Mouse (Mus musculus) thymus, postnatal 0 days (tissue): ENCODE measurements around the gene Gm49337. TPM values are rescaled to one million over a fixed set of nuclear protein-coding genes. Genes with fewer than 3 reads are reported as not detected.
"Not testable (repeated sequence)": the region's sequence is repeated elsewhere in the genome, so short reads cannot be mapped to it uniquely, and the experiment has no call there.

ENCODE experiments used
- DNase-seq: peaks from one replicate; pipeline ENCODE4 v3.0.0-alpha.2; 2015; ENCODE audit warnings: low spot score
- polyA plus RNA-seq: library from polyadenylated mRNA; unstranded; fragments of >200 nt; fragmentation: Nextera tagmentation; extraction: Ambion mirVana; gene quantifications from 2 replicates; pipeline ENCODE4 v1.2.1, GENCODE M21; 2015

Gm49337 gene
- polyA plus RNA-seq, 1 experiment from 2014 or later: not detected

DNA sequence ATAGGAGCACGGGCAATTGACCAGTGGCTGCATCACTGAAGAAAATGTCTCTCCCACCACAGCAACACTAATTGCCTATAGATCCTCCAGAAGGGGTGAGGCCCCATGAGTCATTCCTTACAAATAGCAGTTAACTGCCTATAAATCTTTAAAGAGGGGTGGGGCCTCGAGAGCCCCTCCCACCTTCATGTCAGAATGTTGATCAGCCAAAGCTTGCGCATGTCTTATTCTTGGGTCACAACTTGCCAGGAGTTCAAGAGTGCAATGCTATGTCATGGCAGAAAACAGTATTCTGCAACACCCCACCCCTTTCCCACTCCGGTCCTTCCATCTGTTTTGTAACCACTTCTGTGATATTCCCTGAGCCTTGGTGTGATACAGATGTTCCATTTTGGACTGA is 33.3 kb downstream of the Gm49337 start:
- no peak for DNase-seq

DNA sequence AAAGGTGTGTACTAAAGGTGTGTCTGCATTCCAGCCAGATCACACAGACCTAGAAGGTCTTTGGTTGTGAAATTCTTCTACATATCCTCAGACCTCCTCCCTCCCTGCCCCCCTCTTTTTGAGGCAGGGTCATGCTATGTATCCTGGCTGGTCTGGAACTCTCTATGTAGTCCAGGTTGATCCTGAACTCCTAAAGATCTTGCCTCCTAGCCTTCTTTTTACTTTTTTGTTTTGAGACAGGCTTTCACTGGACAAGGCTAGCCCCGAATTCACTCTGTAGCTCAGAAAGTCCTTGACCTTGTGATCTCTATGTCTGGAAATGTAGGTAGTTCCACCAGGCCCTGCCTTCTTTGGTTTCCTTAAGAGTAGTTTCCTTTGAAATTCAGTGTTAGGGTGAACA is 35.7 kb downstream of the Gm49337 start:
- no peak for DNase-seq

DNA sequence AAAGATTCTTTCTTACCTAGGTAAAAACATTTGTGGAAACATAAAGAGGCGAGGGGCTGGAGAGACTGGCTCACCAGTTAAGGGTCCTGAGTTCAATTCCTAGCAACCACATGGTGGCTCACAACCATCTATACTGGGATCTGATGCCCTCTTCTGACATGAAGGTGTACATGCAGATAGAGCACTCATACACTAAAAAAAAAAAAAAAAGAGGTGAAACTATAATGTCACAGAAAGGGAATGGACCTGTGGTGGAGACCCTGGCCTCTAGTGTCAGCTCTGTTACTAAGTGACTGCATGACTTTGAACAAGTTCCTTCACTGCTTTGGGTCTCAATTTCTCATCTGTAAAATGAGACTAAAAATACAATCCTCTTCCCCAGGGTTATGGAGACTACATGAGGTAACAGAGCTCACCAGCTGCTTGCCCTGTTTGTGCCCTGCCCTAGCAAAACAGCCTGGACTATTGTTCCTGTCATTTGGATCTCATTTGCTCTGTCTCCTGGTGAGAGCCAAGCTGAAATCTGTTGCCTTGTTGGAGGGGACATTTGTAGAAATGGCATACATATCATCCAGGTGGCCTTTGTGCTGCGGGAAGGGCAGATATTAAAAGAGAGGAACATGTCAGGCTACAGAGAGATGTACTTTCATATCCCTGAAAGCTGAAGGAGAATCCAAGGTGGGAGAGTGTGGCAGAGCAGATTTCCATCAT is 42.9 kb downstream of the Gm49337 start:
- no peak for DNase-seq

DNA sequence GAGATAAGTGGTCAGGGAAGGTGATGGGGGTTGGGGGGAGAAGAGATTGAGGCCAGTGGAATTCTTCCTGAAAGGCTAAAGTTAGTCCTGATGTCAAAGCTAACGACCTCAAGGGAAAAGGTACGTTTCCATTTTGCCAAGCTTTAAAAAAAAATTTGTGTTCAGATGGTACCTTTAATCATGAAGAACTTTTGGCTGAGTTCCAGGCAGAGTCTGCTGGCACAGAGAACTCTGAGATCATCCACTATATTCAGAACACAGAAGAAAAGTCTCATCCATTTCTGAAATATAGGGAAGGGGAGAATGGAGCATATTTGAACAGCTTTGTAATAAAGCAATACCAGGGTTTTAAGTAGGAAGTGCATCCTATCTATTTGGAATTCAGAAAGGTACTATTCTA is 43.9 kb downstream of the Gm49337 start:
- DNase-seq: no peak

DNA sequence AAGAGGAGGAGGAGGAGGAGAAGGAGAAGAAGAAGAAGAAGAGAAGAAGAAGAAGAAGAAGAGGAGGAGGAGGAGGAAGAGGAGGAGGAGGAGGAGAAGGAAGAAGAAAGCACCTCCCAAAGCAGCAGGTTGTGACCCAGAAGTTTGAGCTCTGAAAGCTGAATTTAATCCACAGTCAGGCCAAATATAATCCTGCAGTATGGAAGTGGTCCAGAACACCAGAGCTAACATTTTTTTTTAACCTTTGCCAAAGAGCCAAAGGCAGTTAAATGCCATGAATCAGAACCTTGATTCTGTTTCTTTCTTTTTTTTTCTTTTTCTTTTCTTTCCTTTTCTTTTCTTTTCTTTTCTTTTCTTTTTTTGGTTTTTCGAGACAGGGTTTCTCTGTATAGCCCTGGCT is 44.5 kb downstream of the Gm49337 start:
- DNase-seq: not testable (repeated sequence)

DNA sequence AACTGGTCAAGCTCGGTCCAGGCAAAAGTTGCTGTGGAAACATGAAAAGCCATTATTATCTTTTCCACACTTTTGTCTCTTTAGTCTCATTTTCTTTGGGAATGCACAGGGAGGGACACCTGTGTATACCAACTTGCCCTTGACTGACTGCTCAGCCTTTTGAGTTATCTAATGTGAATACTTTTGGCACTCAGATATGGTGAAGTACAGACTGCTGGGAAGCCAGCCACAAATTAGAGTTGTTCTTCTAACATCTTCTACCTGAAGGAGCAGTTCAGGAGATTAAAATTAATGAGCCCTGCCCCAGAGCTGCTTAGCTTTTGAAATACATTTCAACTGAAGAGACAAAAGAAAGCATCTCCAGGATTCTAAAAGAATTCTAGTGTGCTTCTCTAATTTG is 45.9 kb downstream of the Gm49337 start:
- no peak for DNase-seq

DNA sequence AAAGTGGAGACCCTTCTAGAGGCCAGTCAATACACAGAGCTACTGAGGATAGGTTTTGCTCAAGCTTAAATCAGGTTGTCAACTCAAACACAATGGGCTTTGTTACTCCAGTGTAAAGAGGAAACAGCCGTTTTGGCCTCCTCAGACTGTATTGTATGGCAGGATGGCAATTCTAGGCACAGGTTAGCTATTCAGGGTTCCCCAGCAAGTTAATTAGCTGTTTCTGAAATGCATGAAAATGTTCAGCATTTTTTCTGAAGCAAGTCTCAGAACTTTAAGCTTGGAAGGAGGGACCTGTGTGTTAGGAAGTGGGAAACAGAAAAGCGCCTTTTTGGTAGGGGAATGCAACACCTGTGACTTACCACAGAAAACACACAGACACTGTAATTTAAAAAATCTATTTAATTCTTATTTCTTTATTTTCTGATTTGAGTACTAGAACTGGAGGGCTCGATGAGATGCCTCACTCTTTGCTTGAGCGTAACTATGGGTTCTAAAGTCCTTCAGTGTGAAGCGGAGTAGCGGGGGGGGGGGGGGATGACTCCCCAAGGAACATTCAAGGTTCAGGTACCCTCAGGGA is 47.0 kb downstream of the Gm49337 start:
- peak; percentile 29 for DNase-seq

DNA sequence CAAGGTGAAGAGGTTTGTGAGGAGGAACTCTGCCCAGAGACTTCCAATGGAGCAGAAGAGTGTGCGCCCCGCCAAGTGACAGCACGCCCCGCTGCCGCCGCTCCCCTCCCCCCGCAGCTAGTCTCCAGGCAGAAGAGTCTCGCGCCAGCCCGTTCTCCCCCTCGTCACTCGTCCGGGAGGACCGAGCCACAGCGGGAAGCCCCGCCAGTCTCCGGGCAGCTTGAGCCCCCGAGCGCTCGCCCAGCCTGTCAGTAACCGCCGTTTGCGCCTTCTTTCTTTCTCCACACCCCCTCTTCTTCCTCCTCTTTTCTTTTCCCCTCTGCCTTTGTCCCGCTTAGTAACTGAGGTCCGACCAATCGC is 47.6 kb downstream of the Gm49337 start:
- no peak for DNase-seq

DNA sequence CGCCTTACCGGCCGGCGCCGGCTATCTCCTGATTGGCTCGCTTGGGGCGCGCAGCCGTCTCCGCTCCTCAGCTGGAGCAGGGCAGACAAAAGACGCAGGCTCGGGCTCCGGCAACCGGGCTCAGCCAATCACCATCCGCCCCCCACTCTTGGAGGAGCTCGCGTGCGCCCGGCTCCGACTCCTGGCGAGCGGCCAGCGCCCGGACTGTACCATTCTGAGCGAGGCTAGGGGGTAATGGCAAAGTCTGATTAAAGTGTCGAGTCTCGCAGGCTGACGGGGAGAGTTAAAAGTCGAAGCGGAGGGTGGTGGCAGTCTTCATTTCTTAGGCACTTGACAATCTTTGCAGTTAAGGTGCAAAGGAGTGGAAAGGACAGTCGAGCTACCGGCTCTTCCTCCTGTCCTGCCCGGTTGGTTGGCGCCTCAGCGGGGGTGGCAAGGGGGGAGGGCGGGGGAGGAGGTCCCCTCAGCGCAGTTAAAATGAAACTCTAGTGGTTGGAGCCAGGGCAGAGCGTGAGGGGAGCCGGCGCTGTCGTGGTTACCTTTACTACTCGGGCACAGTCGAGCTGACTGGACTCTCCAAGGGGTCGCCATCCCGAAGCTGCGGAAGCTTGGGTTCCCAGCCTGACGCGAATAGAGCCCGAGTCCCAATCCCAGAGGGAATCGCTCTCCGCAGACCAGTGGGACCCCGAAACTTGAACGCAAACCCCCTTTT is 48.1 kb downstream of the Gm49337 start, which contains the start of gene Pik3r3:
TSS of gene Pik3r3 (plus strand) at position 479 of the 712 bp plus-strand sequence.
- peak; percentile 99 for DNase-seq

DNA sequence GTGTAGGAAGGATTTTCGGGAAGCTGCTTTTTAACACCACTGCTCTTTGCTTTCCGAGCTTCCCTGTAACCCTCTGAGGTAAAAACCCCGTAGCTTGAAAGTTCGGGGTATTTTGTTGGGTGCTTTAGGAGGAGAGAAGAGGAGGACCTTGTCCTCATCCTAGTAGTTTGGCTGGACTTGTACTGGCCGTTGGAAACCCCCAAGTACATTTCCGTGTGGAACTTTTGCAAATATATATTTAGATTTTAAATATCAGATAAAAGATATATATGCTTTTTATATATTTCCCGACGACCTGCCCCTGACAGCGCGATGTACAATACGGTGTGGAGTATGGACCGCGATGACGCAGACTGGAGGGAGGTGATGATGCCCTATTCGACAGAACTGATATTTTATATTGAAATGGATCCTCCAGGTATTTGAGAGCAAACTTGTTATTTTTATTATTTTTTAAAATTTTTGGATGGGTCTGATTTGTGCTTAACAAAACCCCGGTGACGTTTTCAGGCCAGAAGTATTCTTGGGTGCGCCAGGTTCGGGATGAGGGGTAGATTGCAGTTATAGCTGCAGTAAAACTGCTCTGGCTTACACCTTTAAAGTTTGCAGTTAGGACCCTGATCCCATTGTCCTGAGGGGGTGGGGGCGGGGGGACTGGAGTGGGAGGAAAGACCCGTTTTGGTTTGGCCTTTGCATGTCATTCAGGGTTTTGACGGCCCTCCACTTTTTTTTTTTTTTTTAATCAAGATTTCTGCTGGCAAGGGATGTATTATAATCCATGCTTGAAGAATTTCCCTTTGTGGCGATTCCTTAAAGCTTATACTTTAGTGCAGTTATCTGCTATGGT is 49.0 kb downstream of the Gm49337 start:
- peak; percentile 7 for DNase-seq

DNA sequence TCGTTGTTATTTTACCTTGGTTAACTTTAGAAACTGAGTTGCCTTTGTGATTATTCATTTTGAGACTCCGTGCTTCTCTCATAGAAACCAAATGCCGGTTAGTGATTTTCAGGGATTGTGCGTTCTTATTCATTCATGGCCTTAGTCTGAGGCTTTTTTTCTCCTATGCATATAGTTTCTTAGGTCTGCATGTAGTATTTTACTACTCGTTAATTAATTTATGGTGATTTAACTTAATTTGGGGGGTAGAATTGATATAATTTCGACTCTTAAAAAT is 49.6 kb downstream of the Gm49337 start:
- DNase-seq: peak; percentile 2

DNA sequence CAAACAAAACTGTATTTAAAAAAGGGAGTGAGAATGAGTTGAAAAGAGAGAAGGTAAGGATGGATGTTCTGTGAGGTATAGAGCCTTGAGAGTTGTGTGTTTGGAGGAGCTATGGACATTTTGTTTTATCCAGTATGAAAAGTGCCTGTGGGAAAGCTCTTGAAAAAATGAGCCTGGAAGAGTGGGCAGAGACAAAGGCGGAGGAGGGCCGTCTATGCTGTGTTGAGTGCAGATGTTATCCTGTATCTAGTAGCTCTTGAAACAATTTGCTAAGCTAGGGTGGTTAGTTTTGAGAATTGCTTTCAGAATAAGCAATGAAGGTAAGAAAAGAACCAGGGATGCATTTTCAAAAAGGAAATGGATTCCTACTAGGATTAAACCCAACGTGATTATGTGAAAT is 70.2 kb downstream of the Gm49337 start:
- no peak for DNase-seq

DNA sequence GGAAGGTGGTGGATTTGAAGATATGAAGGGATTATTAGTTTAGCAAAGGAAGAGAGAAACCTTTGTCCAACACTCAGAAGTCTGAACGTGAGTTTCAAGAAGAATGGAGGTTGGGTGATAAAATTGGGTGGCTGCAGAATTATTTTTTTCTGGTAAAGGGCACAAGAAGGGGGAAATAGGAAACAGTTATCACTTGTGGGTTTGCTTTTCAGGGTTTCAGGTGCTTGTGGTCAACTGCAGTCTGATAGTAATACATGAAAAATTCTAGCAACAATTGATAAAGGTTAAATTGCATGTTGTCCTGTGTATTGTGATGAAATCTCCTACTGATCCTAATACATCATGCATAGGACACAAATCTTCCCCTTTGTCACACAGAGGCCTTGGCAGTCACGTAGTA is 71.1 kb downstream of the Gm49337 start:
- DNase-seq: no peak

DNA sequence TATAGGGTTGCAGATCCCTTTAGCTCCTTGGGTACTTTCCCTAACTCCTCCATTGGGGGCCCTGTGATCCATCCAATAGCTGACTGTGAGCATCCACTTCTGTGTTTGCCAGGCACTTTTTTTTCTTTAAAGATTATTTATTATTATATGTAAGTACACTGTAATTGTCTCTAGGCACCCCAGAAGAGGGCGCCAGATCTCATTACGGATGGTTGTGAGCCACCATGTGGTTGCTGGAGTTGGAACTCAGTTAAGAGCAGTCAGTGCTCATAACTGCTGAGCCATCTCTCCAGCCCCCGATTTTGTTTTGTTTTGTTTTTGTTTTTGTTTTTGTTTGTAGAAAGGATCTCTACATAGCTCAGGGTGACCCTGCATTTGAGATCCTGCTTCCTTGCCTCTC is 72.7 kb downstream of the Gm49337 start:
- DNase-seq: peak; percentile 58

DNA sequence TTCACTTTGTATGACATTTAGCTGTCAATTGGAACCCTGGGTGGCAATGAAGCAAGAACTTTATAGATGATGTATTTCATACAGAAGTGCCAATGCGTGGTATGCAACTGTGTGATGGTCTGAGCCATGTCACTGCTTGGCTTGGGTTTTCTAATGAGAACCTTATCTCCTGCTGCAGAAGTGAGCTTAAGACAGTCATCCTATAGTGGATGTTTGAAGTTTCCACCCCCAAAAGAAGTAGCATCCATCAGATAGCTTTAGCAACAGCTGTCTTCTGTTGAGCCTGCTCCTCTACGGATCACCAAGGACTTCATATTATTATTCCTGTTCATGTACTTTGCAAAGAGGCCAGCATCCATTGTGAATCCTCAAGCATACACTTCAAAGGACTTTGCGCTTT is 76.8 kb downstream of the Gm49337 start:
- no peak for DNase-seq

DNA sequence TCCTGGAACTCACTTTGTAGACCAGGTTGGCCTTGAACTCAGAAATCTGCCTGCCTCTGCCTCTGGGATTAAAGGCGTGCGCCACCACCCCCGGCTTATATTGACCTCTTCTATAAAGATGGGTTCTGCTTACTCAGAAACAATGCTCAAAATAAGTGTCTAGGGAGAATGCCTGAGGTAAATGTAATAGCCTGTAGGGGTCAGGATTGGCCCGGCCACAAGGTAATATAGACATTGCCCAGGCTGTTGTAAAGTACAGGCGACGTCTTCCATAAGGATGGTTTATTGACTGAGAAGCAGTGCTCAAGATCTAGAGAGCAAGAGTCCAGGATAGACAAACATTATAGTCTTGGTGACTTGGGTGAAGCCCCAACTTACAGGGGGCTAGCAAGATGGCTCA is 95.0 kb downstream of the Gm49337 start:
- no peak for DNase-seq

DNA sequence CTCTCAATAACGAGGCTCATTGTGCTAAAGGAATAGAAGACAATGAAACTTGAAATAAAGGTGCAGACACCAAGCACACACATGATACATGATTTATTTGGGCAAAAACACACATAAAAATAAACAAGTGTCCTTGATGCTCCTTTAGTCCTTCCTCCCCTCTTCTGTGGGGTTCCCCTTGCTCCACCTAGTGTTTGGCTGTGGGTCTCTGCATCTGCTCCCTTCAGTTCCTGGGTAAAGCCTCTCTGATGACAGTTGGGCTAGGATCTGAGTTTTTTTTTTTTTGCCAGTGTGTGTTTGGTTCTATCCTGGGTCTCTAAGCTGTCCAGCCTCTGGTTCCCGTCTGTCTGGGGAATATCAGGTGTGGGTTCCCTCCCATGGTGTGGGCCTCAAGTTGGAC is 109.0 kb downstream of the Gm49337 start:
- peak; percentile 3 for DNase-seq

DNA sequence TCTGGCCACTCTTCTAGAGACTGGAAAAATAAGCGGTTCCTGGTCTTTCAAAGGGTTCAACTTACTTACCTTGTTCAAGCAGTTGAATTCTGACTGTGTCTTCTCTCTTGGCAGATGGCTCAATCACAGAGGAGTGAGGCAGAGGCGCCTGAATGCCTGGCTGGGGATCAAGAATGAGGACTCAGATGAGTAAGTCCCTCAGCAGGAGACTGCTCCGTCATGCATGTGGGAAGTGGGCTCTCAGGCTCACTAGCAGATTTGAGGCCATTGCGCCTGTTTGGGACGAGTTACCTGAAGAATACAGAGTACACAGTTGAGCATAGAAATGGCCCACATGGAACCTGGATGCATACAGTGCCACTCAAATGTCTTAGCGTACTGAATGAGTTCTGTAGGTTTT is 118.4 kb downstream of the Gm49337 start:
- no peak for DNase-seq

DNA sequence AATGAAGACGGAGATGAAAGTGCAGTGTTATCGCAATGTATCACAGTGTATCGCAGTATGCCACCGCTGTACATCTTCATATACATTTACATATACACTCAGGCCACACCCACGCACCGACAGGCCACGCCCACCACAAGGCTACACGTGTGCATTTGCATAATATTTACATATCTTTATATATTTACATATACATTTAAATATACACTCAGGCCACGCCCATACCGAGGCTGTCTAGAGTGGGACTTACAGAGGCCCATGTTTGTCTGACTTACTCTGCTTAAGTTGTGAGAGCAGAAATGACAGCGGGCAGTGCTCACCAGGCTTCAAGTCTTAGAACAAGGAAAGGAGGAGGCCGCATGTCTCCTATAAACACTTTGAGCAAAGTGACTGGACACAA is 120.1 kb downstream of the Gm49337 start:
- peak; percentile 15 for DNase-seq

DNA sequence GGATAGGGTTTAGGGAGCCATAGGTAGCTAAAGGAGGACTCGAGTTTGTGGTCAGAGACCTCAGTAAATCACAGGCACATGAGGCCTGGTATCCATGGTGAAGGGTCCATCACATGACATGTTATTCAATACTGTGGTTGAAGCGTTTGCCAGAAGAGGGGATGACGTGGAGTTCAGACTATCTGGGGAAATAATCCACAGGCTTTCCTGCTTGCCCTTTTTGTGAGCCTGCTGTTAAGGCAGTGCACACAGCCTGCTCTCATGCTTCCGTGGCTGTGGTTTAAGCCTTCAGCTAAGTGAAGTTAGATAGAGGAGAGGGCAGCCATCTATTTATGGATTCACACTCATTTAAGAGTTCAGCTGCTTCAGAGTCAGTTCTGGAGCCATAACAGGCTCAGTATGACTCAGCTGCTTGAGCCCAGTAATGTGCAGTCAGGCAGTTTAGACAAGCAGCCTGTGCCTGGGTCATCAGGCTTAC is 127.7 kb downstream of the Gm49337 start:
- no peak for DNase-seq

DNA sequence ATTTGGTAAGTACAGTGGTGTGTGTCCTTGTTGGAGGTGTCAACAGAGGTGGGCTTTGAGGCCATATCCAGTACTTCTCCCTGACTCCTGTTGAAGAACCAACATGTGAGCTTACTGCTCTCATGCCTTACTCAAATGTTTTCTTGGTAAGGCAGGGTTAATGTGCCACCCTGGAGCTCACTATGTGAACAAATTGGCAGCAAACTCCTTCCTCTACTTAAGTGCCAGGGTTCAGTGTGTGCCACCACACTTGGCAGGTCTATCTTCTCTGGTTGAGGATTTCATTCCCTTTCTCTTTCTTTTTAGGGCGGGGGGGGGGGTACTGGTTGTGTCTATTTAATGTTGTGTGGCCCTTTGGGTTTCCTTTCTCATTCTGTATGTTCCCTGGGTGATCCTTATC is 131.4 kb downstream of the Gm49337 start:
- no peak for DNase-seq

DNA sequence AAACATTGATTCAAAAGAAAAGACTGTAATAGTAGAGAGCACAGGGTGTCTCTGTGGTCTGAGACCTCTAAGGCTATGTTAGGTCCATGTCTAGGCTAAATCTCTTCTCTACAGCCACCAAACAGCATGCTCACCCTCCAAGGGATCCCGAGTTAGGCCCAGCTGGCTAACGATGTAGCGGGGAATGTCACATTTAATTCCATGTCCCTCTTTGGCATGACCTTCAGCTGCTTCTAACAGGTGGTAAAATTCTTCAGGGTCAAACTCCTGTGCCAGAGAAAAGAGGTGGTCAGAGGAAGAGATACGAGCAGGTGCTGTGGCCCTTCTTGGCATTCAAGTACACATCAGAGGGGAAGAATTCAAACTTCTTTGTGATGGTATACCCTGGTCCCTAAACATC is 144.4 kb downstream of the Gm49337 start:
- DNase-seq: no peak
